Mouse (Mus musculus) heart, adult 2 months (tissue): ENCODE measurements at regions not wholly inside any gene's neighbourhood (a gene's known extent, or its start where the extent isn't known, plus 50 kb on each side); places are given as distances from the start of the nearest gene placed in this dataset.

Experiments
- CTCF ChIP-seq: fragments of 200-600 bp; IDR thresholded peaks from 2 replicates; pipeline ENCODE4 v1.8.1; 2022; ENCODE audit warnings: antibody characterized with exemption, mild to moderate bottlenecking, moderate library complexity
- EP300 ChIP-seq: fragments of 200-500 bp; IDR thresholded peaks from 2 replicates; pipeline ENCODE4 v1.6.1; 2011; ENCODE audit warnings: low read depth, low read length, control low read depth; ENCODE audit not compliant: insufficient read depth
- POLR2A ChIP-seq: fragments of 200-500 bp; IDR thresholded peaks from 2 replicates; pipeline ENCODE4 v1.6.1; 2011; ENCODE audit warnings: mild to moderate bottlenecking, low read depth, low read length, control low read depth; ENCODE audit not compliant: insufficient read depth

DNA sequence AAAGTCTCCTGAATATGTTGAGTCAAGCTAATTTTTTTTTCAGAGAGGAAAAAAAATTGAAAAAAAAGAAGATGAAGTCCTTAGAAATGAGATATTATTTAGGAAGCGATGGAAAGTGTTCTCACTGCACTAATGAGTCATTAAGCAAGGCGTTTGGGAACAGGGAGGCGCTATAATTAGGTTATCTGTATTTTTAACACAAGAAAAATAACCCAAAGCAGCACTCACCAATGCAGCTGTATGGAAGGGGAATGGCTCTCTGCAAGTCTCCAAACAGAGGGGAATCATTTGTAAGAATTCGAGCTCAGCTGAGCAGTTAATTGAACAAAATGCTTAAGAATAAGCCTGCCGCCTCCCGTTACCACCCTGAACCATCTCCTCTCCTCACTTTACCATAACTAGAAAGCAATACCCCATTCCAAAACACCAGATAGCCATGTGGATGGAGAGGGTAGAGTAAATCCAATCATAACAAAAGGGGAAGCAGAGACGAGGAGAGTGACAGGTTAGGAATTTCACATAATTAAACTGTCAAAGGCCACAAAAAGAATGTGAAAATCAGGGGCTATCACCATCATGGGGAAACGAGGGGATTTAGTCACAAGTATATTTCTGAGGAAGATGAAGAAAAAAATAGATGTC, 187.5 kb upstream of the Tox3 start:
- TF ChIP-seq CTCF (no peak), POLR2A (no peak), EP300 (no peak)
